ENCODE assay signal across 8 mouse cellular contexts in the genomic region with DNA sequence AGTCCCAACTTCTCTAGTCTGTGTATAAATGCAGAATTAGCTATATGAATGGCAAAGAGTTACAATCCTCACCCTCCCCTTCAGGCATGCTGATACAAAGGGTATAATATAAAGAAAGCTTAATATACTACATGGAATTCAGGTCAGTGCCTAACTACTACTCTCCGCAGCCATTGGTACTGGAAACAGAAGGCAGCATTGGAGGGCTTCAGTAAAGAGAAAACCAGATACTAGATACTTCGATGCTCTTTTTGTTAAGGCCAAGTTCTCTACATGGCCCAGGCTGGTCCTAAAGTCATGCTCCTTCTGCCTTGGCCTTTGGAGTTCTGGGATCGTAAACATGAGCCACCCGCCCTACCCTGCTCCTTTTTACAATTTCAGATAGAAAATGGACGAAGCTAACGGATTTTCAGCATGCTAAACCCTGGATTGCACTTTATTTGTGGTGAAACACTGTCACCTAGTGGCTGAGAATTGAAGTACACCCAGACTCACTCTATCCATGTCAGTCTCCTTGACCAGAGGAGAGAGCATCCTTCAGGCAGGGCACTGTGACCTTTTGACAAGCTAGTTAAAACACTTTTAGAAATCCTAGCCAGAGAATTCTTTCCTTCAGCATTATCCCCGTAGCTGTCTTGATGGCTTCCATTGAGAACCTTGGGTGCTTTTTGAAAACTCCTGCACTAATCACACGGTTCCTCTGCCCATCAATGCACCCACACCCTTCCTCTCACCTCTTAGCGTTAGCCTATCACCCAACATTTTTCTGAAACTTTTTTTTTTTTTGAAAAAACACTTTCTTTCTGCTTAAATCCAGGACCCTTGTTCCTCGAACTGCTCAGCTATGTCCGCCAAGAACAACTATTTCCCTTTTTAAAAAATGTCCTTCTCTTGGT. TPM values are rescaled to one million over a fixed set of nuclear protein-coding genes. Genes with fewer than 3 reads are reported as not detected.
DNase-seq lines count a peak whose midpoint lies in the region; ATAC-seq and TF ChIP-seq lines count a peak whose summit lies in the region.

No protein-coding gene starts in this region.

- no peaks in the 10 kb centered on the region for H3K4me1 ChIP-seq in intestine, postnatal 0 days (replicated peaks; ENCODE audit: control insufficient read depth, insufficient read depth, low read length)
- no peaks in the 10 kb centered on the region for H3K4me1 ChIP-seq in midbrain, embryonic 11.5 days (ENCODE audit: control insufficient read depth, insufficient read depth, low read length)

- 44% methylated on average over 11 of the region's 11 CpGs for WGBS in intestine, postnatal 0 days
- 49% methylated on average over 11 of the region's 11 CpGs for WGBS in midbrain, embryonic 11.5 days

- no peak overlapping the region for H3K4me2 ChIP-seq in intestine, postnatal 0 days (replicated peaks; ENCODE audit: low read depth)
- H3K4me2 ChIP-seq in midbrain, embryonic 11.5 days = no peak overlapping the region

- H3K27ac ChIP-seq in intestine, postnatal 0 days (ENCODE audit: low read depth, low read length) = no peak overlapping the region
- H3K27ac ChIP-seq in midbrain, embryonic 11.5 days (ENCODE audit: low read depth, low read length) = no peak overlapping the region

- no peak overlapping the region for H3K4me3 ChIP-seq in intestine, postnatal 0 days (ENCODE audit: low read depth, low read length)
- no peak overlapping the region for H3K4me3 ChIP-seq in midbrain, embryonic 11.5 days (ENCODE audit: low read depth, low read length)

- no peaks in the 10 kb centered on the region for H3K36me3 ChIP-seq in intestine, postnatal 0 days (ENCODE audit: control insufficient read depth, insufficient read depth)
- H3K36me3 ChIP-seq in midbrain, embryonic 11.5 days (ENCODE audit: control insufficient read depth, insufficient read depth, low read length) = no peaks in the 10 kb centered on the region

- peak; percentile 74 for DNase-seq in urinary bladder, postnatal 14 days (ENCODE audit: low spot score)
- no peak for DNase-seq in urinary bladder, postnatal 10 days (ENCODE audit: low spot score)
- DNase-seq in embryo, embryonic 11 days = peak; percentile 82
- peak; percentile 52 to 74 for DNase-seq in gastrocnemius, postnatal 4 days (ENCODE audit: low spot score in 2 of 2)
- DNase-seq in left cerebral cortex, postnatal 25 days (ENCODE audit: low spot score in 2 of 2) = peak; percentile 84 to 90
- DNase-seq in midbrain, embryonic 11.5 days (ENCODE audit: low spot score, missing footprints) = peak; percentile 99
- peak; percentile 54 for DNase-seq in skeletal muscle tissue, adult 2 months (ENCODE audit: low read depth, low spot score)

- H3K9me3 ChIP-seq in intestine, postnatal 0 days (ENCODE audit: control insufficient read depth) = no peaks in the 10 kb centered on the region
- H3K9me3 ChIP-seq in midbrain, embryonic 11.5 days (ENCODE audit: control insufficient read depth, low read length) = no peaks in the 10 kb centered on the region

- no peak overlapping the region for H3K9ac ChIP-seq in intestine, postnatal 0 days (ENCODE audit: low read depth, low read length)
- H3K9ac ChIP-seq in midbrain, embryonic 11.5 days (ENCODE audit: low read length) = peak overlapping the region; percentile 56

- H3K27me3 ChIP-seq in intestine, postnatal 0 days (replicated peaks; ENCODE audit: control insufficient read depth, insufficient read depth, low read length) = no peaks in the 10 kb centered on the region
- H3K27me3 ChIP-seq in midbrain, embryonic 11.5 days (ENCODE audit: control insufficient read depth, insufficient read depth, low read length) = no peaks in the 10 kb centered on the region

- intact Hi-C loops in left cerebral cortex, postnatal 25 days (cut with DNase I) = loop anchor here (1.0 to 5.0 kb wide), 4 partner anchors 680 to 1302 kb away; no protein-coding TSS in a partner anchor

- TF ChIP-seq CTCF in intestine, postnatal 0 days (IDR thresholded peaks at IDR 0.05; ENCODE audit: low read depth) = peak; percentile 98

- peak; percentile 53; the same call in 1 of the 2 replicates for ATAC-seq in intestine, postnatal 0 days
- ATAC-seq in midbrain, embryonic 11.5 days (ENCODE audit: low FRiP score) = peak; percentile 83

RNA-seq across cellular contexts. Expression of a gene that starts 51.5 kb away (rescaled TPM):
- 1 to 10 TPM; 4.2 to 4.9 TPM for total RNA-seq in gastrocnemius, postnatal 4 days (2021)
- polyA plus RNA-seq in intestine, postnatal 0 days (2015; fragmentation: Nextera tagmentation; extraction: Ambion mirVana) = 2.0 and 2.1 TPM in 2 replicates
- under 1 TPM; 0.80 to 0.82 TPM for total RNA-seq in left cerebral cortex, postnatal 25 days (2021)
- polyA plus RNA-seq in midbrain, embryonic 11.5 days (2014; fragmentation: Nextera tagmentation; extraction: Ambion mirVana) = 0.34 and 0.76 TPM in 2 replicates

RNA-seq across cellular contexts. Expression of a gene that starts 51.5 kb away (rescaled TPM):
- 10 to 100 TPM; 14.7 to 14.9 TPM for total RNA-seq in gastrocnemius, postnatal 4 days (2021)
- polyA plus RNA-seq in intestine, postnatal 0 days (2015; fragmentation: Nextera tagmentation; extraction: Ambion mirVana) = 6.2 and 6.7 TPM in 2 replicates
- total RNA-seq in left cerebral cortex, postnatal 25 days (2021) = 10 to 100 TPM; 66.6 to 68.1 TPM
- polyA plus RNA-seq in midbrain, embryonic 11.5 days (2014; fragmentation: Nextera tagmentation; extraction: Ambion mirVana) = 6.5 and 7.0 TPM in 2 replicates

Comparison
In these comparisons a context has a peak if more than half of its experiments do, and no peak if none do; other contexts are left out.
1. RNA of a gene that starts 51.5 kb away (total RNA-seq): 66.6 to 68.1 TPM in left cerebral cortex, postnatal 25 days; 14.7 to 14.9 TPM in gastrocnemius, postnatal 4 days; every median in the first group is over 4 times any median in the second.